Mouse (Mus musculus): Measurements from ENCODE around the gene Pnma3. TPM values are rescaled to one million over a fixed set of nuclear protein-coding genes. Genes with fewer than 3 reads are reported as not detected.
"Not testable (repeated sequence)": the region's sequence is repeated elsewhere in the genome, so short reads cannot be mapped to it uniquely, and the experiment has no call there.

Pnma3 gene
- not detected for polyA plus RNA-seq (2017; shearing (Covaris generic))

DNA sequence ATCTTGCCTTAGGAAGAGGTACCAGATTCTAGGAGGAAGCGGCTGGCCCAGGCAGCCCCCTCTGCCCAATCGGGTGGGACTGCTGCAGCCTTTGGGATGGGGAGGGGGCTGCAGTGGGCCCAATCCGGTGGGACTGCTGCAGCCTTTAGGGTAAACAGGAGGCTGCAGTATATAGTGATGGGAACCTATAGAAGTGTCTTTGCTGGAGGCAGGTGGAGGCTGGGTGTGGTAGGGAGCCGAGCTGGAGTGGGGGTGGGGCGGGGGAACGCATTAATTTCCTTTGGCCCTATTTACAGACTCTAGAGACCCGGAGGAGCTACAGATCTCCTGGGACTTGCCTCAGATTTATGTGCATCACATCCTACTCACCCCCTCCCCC is at the start of gene Pnma3:
Gene Pnma3 (plus strand): TSS at position 373 of the 379 bp plus-strand sequence.
- ATAC-seq, result no peak

DNA sequence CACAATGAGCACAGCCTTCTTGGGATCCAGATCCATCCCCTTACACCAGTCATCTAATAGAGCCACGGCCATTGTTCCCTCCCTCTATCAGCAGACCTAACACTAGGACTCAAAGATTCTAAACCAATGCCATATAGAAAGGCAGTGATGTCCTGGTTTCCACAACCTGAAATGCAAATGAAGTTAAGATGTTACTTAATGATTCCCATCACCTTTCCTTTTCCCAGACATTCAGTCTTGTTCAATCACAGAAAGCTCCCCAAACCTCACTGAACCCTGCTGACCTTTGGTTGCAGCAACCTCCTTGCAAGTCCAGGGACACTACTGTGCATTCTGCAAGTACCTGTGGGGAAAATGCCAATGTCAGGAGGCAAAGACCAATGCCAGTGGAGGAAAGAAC is 27.6 kb upstream of the Pnma3 start, which contains the start of gene Pnma5:
Gene Pnma5 (minus strand): TSS at position 101 of the 400 bp plus-strand sequence.
- no peak for ATAC-seq

DNA sequence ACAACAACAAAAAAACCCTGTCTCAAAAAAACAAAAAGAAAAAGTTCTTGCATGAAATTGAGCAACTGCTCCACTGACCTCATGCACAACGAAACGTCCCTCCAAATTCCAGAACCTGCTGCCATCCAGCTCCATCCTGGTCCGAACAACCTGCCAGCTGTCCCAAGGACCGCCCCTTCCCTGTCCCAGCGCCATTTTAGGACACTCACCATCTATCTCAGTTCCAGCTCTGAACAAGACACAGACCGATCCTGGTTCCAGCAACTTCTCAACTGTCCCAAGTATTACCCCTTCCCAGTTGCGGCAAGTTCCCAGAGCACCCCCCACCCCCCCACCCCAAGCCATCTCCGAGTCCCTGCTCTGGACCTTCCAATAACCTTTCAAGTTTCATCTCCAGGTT is 25.8 kb upstream of the Pnma3 start:
- no peak for ATAC-seq

DNA sequence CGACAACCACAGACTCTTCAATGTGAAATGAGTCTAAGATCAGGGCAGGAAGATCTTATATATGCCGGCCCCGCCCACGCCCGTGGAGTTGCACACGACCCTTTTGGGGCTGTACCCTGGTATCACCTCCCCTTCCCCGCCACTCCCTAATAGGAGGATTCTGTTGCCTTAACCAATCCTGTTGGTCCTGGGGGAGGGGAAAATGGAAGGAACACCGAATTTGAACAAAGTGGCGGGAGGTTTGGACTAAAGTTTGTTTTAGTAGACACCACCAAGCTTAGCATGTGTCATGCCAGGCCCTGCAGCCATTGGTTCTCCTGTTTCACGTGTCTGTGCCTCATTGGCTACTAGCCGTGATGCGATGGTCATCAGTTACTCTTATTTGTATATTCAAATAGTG is 24.9 kb upstream of the Pnma3 start:
- no peak for ATAC-seq

DNA sequence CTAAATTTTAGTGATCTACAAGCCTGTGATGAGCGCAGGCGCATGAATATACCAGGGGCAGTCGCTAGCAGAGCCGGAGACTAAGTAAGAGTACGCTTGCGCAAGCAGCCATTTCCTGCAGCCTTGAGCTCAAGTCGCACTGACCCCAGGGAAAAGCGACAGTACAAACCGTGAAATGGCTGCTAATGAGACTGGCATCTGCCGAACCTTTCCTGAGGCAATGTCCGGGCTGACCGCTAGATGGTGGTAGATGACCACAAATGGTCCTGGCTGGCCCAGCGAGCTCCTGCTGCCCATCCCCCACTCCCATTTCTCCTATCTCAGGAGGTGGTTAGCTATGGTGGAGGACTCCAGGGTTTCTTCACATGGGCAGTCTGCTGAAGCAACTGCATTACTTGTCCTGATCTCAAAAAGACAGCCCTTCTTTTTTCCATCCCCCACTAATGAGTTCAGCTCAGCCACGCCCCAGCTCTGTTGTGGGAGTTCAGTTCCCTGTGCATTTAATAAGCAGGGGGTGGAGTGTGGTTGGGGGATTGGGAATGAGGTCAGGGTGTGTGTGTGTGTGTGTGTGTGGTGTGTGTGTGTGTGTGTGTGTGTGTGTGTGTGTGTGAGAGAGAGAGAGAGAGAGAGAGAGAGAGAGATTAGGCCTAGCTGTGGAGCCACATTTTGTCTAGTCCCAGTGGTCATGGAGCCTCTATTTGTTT is 10.6 kb upstream of the Pnma3 start:
- peak; percentile 96 for ATAC-seq

DNA sequence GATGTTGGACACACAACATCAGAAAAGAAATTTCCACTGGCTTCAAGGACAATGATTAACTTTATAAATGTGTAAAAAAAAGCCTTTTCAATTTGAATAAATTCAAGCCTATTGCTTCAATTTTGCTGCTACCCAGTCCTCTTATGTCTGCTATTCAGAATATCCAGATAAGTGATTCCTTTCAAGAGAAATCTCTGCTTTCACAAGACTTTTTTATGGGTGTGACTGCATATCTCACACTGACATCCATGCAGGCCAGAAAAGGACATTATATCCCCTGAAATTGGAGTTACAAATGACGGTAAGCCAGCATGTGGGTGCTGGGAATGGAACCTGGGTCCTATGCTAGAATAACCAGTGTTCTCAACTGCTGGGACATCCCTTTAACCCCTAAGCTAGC is 3.1 kb upstream of the Pnma3 start:
- ATAC-seq, result no peak

DNA sequence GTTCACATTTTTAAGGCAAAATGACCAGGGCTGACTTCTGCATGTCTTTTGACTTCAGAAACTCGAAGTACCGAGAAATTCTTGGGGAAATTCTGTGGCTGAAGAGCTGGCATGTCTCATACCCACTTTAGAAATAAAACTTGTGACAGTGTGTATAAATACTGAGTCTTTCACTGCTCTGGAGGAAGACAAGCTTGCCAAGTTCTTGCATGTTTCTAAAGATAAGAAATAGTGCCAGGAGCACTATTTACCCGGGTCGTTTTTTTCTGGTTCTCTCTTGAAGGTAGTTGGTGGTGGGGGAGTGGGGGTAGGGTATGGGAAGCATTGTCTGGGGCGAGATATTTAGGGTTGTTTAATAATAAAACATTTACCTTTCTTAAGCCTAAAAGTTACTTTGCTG is 2.3 kb upstream of the Pnma3 start:
- no peak for ATAC-seq

DNA sequence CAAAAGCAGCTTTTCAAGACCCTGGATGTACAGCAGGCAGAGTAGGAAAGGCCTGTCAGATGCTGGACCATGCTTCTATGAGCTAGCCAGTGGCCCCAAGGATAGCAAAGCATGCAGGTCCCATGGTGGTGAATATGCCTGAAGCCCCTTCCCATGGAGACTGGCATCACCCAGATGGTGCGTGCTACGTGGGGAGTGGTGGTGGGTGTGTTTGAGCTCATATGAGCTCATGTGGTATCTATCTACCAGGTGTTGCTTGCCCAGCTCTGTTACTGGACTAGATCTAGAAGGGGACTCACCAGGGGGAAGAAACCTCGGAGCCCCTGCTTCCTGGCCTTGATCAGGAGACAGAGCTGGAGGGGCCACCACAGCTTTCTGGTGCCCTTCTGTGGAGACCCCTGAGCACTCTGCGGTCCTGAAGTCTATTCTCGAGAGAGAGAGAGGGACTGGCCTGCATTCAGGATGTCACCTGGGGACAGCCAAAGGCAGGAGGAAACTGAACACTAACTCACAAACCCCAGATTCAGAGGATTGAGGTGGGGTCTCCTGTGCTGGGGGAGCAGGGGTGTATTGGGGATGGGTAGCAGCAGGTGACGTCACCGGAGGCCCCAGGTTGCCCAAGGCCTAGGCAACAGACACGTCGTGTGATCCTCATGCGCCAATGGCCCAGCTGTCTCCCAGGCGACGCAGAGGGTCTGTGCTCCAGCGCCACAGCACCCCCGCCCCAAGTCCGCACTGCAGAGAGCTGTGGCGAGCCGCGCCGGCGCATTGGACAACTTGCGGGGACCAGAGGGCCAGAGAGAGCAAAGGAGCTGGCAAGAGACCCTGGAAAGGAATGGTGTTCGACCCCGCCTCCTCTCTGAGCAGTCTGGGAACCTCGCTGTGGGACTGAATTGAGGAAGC is 824 bp upstream of the Pnma3 start:
- no peak for ATAC-seq

DNA sequence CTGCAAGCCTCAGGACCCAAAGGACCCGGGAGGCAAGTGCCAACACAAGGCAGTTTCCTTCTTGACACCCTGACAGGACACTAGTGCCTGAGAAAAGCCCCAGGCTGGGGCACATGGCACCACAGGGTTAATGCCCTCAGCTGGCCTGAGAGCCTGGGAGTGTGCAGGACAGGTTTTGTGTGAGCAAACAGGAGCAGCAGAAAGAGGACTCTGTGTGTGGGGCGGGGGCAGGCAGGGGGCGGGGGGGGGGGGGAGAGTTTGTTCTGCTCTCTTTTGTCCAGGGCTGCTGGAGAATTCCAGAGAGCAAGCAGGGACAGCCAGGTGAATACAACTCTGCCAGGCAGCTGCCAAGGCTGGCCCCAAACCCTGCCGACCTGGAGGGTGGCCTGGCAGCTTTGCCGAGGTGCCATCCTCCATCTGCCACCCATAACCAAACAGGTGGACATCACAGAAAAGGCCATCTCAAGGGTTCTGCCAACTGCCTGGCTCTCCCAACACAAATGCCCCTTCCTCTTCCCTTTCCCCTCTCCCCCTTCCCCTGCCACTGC is 2.3 kb downstream of the Pnma3 start:
- ATAC-seq, result not testable (repeated sequence)

DNA sequence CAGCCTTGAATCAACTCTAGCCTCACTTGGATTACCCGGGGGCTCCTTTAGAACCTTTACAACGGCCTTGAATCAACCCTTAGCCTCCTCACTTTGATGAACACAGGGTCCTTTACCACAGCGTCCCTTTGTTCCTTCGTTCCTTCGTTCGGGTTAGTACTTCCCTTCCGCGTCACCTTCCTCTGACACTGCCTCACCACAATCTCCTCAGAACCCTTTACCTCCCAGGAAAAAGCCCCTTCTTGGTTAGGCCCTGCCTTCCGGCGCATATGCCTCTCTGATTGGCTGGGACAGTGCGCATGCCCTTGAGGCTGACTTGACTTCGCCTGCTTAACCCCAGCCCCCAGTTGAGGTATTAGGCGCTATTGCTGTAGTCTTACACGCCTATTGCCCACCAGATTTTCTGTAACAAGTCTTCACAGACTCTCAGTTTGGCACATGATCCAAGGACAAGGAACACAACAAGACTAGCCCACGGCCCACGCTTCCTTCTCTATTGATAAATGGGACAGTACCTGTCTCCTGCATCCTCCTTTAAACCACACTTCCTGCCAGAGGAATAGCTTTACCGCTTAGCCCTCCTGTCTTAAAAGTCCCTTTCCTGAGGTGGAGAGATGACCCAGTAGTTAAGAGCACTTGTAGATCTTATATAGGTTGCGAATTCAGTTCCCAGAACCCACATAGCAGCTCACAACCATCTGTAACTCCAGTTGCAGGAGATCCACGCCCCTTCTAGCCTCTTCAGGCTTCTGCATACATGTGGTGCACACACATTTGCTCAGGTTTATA is 17.9 kb downstream of the Pnma3 start, which contains the start of gene Xlr4a:
Gene Xlr4a (minus strand): TSS at position 212 of the 789 bp plus-strand sequence.
- ATAC-seq, result peak; percentile 48

DNA sequence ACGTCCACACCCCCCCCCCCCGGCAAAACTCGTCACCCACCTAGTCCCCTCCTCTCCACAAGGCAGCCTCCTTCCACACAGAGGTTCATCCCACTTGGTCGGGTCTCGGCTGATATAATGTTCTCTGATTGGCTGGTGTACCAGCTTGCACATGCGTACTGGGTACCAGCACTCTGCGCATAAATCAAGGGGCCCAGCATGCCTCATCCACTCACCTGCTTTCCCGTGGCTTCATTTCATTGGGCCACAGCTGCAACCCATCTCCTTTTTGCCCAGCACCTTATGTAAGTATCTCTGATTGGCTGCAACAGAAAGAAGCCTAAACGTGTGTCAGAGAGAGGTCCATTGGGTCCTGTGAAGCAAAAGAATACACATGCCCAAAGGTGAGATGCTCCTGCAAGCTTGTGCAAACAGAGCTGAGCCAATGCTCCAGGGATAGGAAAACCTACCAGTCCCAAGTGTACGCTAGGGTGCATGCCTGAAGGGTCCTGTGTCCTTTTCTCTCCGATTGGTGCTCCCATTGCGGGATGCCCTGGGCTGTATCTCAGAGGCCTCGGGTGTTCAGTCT is 32.4 kb downstream of the Pnma3 start, which contains the start of gene Xlr3a:
Gene Xlr3a (minus strand): TSS at position 155 of the 568 bp plus-strand sequence.
- not testable (repeated sequence) for ATAC-seq

DNA sequence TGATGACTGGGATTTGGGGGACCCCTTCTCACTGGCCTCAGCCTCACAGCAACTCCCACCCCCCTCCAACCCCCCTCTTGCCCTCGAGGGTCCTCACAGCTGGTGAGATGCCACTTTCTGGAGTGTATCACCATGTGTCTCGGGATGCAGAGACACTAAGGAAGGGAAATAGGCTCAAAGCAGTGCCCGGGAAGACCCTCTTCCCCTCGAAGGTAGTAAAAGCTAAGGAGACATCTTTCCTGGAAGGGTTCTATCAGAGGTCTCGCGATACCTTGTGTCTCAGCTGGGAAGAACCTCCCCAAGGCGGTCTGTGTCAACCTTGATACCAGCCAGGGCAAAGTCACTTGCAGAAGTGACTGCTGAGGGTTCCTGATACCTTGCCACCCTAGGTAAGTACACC is 52.2 kb downstream of the Pnma3 start, which contains the start of gene Gm14685:
Gene Gm14685 (plus strand): TSS at position 301 of the 400 bp plus-strand sequence.
- not testable (repeated sequence) for ATAC-seq

Other genes with a start within 250 kb of the Pnma3 start
- gene Gabrq, start 239.6 kb upstream of the Pnma3 start, polyA plus RNA-seq (2017; shearing (Covaris generic)), result not detected
- gene Cetn2, start 146.4 kb upstream of the Pnma3 start, polyA plus RNA-seq (2017; shearing (Covaris generic)), result 100 to 1,000 TPM; 141 to 162 (median 151) TPM
- 10 to 100 TPM; 22.2 to 33.4 (median 27.8) TPM for gene Nsdhl, start 146.2 kb upstream of the Pnma3 start, polyA plus RNA-seq (2017; shearing (Covaris generic))
- not detected for gene Zfp185, start 77.4 kb upstream of the Pnma3 start, polyA plus RNA-seq (2017; shearing (Covaris generic))
- not detected for gene Pnma5, start 27.7 kb upstream of the Pnma3 start, polyA plus RNA-seq (2017; shearing (Covaris generic))
- gene Xlr4a, start 17.7 kb downstream of the Pnma3 start, polyA plus RNA-seq (2017; shearing (Covaris generic)), result 100 to 1,000 TPM; 107 to 143 (median 134) TPM
- gene Xlr3a, start 32.3 kb downstream of the Pnma3 start, polyA plus RNA-seq (2017; shearing (Covaris generic)), result 1 to 10 TPM in 1 of 3 experiments, under 1 TPM in 1, not detected in 1; 0.46 to 2.5 TPM
- not detected for gene Gm14685, start 52.3 kb downstream of the Pnma3 start, polyA plus RNA-seq (2017; shearing (Covaris generic))
- not detected for gene Xlr5b, start 84.0 kb downstream of the Pnma3 start, polyA plus RNA-seq (2017; shearing (Covaris generic))
- not detected for gene DXBay18, start 84.7 kb downstream of the Pnma3 start, polyA plus RNA-seq (2017; shearing (Covaris generic))
- not detected for gene Spin2d, start 112.2 kb downstream of the Pnma3 start, polyA plus RNA-seq (2017; shearing (Covaris generic))
- 10 to 100 TPM in 2 of 3 experiments, under 1 TPM in 1; 0.69 to 13.8 (median 11.1) TPM for gene Xlr3b, start 127.4 kb downstream of the Pnma3 start, polyA plus RNA-seq (2017; shearing (Covaris generic))
- 100 to 1,000 TPM; 158 to 187 (median 175) TPM for gene Xlr4b, start 149.5 kb downstream of the Pnma3 start, polyA plus RNA-seq (2017; shearing (Covaris generic))
- 1 to 10 TPM; 1.5 to 2.1 (median 1.8) TPM for gene F8a, start 163.5 kb downstream of the Pnma3 start, polyA plus RNA-seq (2017; shearing (Covaris generic))
- gene Xlr4c, start 178.3 kb downstream of the Pnma3 start, polyA plus RNA-seq (2017; shearing (Covaris generic)), result 100 to 1,000 TPM in 2 of 3 experiments, 10 to 100 TPM in 1; 76.9 to 140 (median 112) TPM
- not detected for gene Xlr3c, start 200.6 kb downstream of the Pnma3 start, polyA plus RNA-seq (2017; shearing (Covaris generic))
- gene Xlr5a, start 228.2 kb downstream of the Pnma3 start, polyA plus RNA-seq (2017; shearing (Covaris generic)), result under 1 TPM in 1 of 3 experiments, not detected in 2; 0.43 TPM
- gene Xlr5c, start 228.2 kb downstream of the Pnma3 start, polyA plus RNA-seq (2017; shearing (Covaris generic)), result under 1 TPM in 1 of 3 experiments, not detected in 2; 0.53 TPM

Data from inflammation-experienced regulatory T-cells, adult 6 months (primary cell).